Mouse (Mus musculus) forebrain, embryonic 10.5 days (tissue): ENCODE results near the gene Gm3194. TPM values are rescaled to one million over a fixed set of nuclear protein-coding genes. Genes with fewer than 3 reads are reported as not detected.
"Not testable (repeated sequence)": the region's sequence is repeated elsewhere in the genome, so short reads cannot be mapped to it uniquely, and the experiment has no call there.

Experiments used
- DNase-seq: peaks from one replicate; pipeline ENCODE4 v3.0.0-alpha.2; 2017; ENCODE audit warnings: low spot score; ENCODE audit errors: extremely low spot score
- H3K27ac ChIP-seq: fragments of 300-500 bp; sonication (generic); 2 replicates; pipeline ENCODE4 v1.5.1; 2016; ENCODE audit warnings: mild to moderate bottlenecking
- H3K27me3 ChIP-seq: fragments of 300-500 bp; sonication (generic); 2 replicates; pipeline ENCODE4 v1.6.1; 2016; ENCODE audit warnings: mild to moderate bottlenecking; ENCODE audit not compliant: poor library complexity, severe bottlenecking
- H3K36me3 ChIP-seq: fragments of 300-500 bp; sonication (generic); replicated peaks from 2 replicates; pipeline ENCODE4 v1.6.1; 2016; ENCODE audit warnings: mild to moderate bottlenecking, moderate library complexity
- H3K4me1 ChIP-seq: fragments of 300-500 bp; sonication (generic); 2 replicates; pipeline ENCODE4 v1.6.1; 2016
- H3K4me3 ChIP-seq: fragments of 300-500 bp; sonication (generic); 2 replicates; pipeline ENCODE4 v1.5.1; 2016; ENCODE audit warnings: mild to moderate bottlenecking, moderate library complexity
- H3K9me3 ChIP-seq: fragments of 300-500 bp; sonication (generic); 2 replicates; pipeline ENCODE4 v1.6.1; 2016; ENCODE audit warnings: mild to moderate bottlenecking, moderate library complexity
- WGBS: fragments of 180-500 bp; shearing (Covaris S2); methylation state at CpG from one replicate; pipeline ENCODE4 v1.1.7; 2016; 5-methylcytosine and 5-hydroxymethylcytosine counted together
- polyA plus RNA-seq: library from polyadenylated mRNA; unstranded; fragments of >200 nt; fragmentation: Nextera tagmentation; extraction: Ambion mirVana; gene quantifications from 2 replicates; pipeline ENCODE4 v1.2.1, GENCODE M21; 2016

Gene Gm3194
- polyA plus RNA-seq, result 1.4 and 1.5 TPM in 2 replicates

GRCm38 (mm10) chr14:5455367-5455766 lies at the start of gene Gm3194:
Gene Gm3194 (minus strand): TSS chr14:5455467.
- DNase-seq, H3K27ac ChIP-seq, H3K4me1 ChIP-seq, H3K4me3 ChIP-seq, H3K9me3 ChIP-seq, H3K36me3 ChIP-seq, H3K27me3 ChIP-seq: not testable (repeated sequence)
- no CpG with 5 or more reads among the region's 3 CpGs for WGBS

- not testable (repeated sequence) for H3K36me3 ChIP-seq, DNase-seq, H3K27me3 ChIP-seq, H3K9me3 ChIP-seq, H3K4me1 ChIP-seq, H3K27ac ChIP-seq, H3K4me3 ChIP-seq
- WGBS, result no CpG with 5 or more reads among the region's 35 CpGs
These were observed 46.1 kb upstream of the Gm3194 start, which contains the start of gene Gm3488 for GRCm38 (mm10) chr14:5501374-5501773. Gene Gm3488 (plus strand): TSS chr14:5501674.

- not testable (repeated sequence) for H3K4me1 ChIP-seq, H3K9me3 ChIP-seq, H3K36me3 ChIP-seq, H3K27ac ChIP-seq, H3K4me3 ChIP-seq, H3K27me3 ChIP-seq, DNase-seq
- 89% methylated on average over 4 of the region's 5 CpGs for WGBS
These were observed 28.6 kb upstream of the Gm3194 start, which contains the start of gene Gm3187 for GRCm38 (mm10) chr14:5483907-5484306. Gene Gm3187 (plus strand): TSS chr14:5484207.

DNA sequence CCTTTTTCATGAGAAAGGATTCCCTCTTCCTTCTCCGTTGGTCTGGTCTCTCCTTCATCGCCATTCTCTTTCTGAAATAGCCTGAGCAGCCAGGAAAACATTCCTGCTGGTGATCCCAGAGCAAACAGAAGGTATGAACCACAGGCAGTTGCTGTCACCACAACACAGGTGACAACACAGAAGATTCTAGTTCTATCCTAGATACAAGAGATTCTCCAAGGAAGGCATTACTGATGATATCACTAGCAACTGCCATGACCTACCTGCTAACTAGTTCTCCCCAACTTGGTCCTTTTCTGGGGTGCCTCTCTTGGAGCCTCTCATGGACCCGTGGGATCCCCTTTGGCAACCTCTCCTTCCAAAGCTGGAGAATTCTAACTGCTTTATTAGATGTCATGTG lies 22.5 kb upstream of the Gm3194 start, which contains the start of gene Gm8246:
Gm8246 (minus strand) TSS at position 101 of the 400 bp plus-strand sequence.
- H3K36me3 ChIP-seq, H3K27me3 ChIP-seq, H3K9me3 ChIP-seq, H3K4me1 ChIP-seq, DNase-seq, H3K27ac ChIP-seq, H3K4me3 ChIP-seq: not testable (repeated sequence)
- no CpG with 5 or more reads among the region's 3 CpGs for WGBS

DNA sequence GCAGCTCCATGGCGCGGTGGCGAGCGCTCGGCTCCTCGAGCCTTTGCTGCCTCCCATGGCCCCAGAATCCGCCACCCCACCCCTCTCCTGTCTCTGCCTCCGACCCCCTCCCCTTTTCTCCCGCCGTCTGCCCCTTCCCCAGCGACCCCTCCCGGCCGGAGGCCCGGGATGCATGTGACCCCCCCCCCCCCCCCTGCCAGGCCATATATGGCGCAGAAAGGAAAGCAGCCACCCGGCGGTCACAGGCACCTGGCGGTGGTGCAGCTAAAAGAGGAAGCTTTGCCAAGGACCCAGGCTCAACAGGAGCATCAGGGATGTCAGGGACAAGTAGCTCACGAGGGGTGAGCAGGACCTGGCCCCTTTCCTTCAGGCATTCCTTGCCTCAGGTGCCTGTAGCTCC lies 5.2 kb upstream of the Gm3194 start:
- not testable (repeated sequence) for DNase-seq, H3K4me3 ChIP-seq, H3K27me3 ChIP-seq, H3K36me3 ChIP-seq, H3K27ac ChIP-seq, H3K4me1 ChIP-seq, H3K9me3 ChIP-seq
- WGBS, result no CpG with 5 or more reads among the region's 19 CpGs

DNA sequence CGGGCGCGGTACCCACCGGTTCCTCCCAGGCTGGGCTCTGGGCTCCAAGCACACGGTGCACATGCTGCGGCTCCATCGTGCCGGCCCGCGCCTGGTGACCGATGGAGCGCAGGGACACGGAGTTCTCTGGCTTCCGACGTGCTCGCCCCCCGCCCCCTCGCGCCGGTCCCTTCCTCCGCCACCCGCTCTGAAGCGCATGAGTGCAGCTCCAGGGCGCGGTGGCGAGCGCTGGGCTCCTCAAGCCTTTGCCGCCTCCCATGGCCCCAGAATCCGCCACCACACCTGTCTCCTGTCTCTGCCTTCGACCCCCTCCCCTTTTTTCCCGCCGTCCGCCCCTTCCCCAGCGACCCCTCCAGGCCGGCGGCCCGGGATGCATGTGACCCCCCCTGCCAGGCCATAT lies 66.3 kb downstream of the Gm3194 start, which contains the start of gene Gm3500:
Gm3500 (minus strand) TSS at position 101 of the 400 bp plus-strand sequence.
- not testable (repeated sequence) for H3K27ac ChIP-seq

More for the DNA sequence above, 66.3 kb downstream of the Gm3194 start, which contains the start of gene Gm3500:
- H3K9me3 ChIP-seq, H3K4me3 ChIP-seq, H3K27me3 ChIP-seq, H3K4me1 ChIP-seq, H3K36me3 ChIP-seq, DNase-seq: not testable (repeated sequence)
- no CpG with 5 or more reads among the region's 37 CpGs for WGBS

Other genes with a start within 250 kb of the Gm3194 start
- not detected in 2 replicates for gene Gm3526, start 194.9 kb downstream of the Gm3194 start, polyA plus RNA-seq
- not detected in 2 replicates for gene Gm3542, start 120.5 kb downstream of the Gm3194 start, polyA plus RNA-seq
- gene Gm3500, start 66.4 kb downstream of the Gm3194 start, polyA plus RNA-seq, result 0.09 TPM in 1 of 2 replicates, not detected in the other
- not detected in 2 replicates for gene Gm8246, start 22.4 kb upstream of the Gm3194 start, polyA plus RNA-seq
- not detected in 2 replicates for gene Gm3187, start 28.7 kb upstream of the Gm3194 start, polyA plus RNA-seq
- 1.6 and 2.0 TPM in 2 replicates for gene Gm3488, start 46.2 kb upstream of the Gm3194 start, polyA plus RNA-seq
- gene Gm3532, start 83.0 kb upstream of the Gm3194 start, polyA plus RNA-seq, result not detected in 2 replicates
- gene Gm8265, start 177.6 kb upstream of the Gm3194 start, polyA plus RNA-seq, result not detected in 2 replicates
- gene Gm9603, start 232.0 kb upstream of the Gm3194 start, polyA plus RNA-seq, result not detected in 2 replicates